Mouse (Mus musculus): ENCODE data around the gene Dhdh.

DNA sequence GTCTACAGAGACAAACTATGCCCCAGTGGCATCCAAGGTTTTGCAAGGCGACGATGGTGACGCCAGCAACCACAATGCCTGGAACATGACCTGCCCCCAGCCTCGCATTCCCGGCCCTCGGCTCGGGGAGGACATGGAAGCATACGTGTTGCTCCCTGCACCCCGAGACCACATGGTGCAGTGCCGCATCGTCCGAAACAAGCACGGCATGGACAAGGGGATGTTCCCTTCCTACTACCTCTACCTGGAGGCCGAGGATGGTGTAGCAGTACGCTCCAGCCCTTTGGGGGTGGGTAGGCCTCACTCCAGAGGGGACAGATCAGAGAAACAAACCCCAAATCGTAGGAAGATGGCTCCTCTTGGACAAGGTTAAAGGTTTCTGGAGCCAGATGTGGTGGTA is 30.0 kb upstream of the Dhdh start:
- TF ChIP-seq NANOG (IDR thresholded peaks at IDR 0.05; ENCODE audit: borderline replicate concordance, low read length) (no peak), CTCF (conservative IDR thresholded peaks at IDR 0.05; ENCODE audit: low read length) (no peak)

All from E14TG2a.4 (cell line).